Mouse (Mus musculus): Measurements from ENCODE around the gene Evi2a. TPM values are rescaled to one million over a fixed set of nuclear protein-coding genes. Genes with fewer than 3 reads are reported as not detected.

Gene Evi2a
- polyA plus RNA-seq, 1 experiment from 2014 or later: 2.6 TPM

DNA sequence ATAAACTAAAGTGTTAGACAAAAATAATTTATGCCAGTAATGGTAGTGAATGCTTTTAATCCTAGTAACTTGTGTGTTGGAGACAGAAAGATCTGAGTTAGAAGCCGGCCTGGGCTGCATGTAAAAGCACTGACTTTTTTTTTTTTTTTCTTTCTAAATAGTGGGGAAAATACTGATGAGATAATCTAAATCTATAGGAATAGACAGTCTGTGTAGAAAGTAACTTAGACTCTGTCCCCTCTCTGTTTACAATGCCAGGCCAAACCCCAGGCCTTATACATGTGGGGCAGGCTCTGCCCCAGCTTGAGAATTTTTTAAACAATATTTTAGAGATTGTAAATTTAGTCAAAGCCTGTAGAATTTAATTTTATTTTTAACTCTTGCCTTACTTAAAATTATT lies 7.5 kb downstream of the Evi2a start:
- ATAC-seq: no peak
- no peak overlapping the region for H3K4me2 ChIP-seq
- H3K27me3 ChIP-seq: no peaks in the 10 kb centered on the region
- H3K4me1 ChIP-seq: no peaks in the 10 kb centered on the region
- H3K9me3 ChIP-seq (replicated peaks): no peaks in the 10 kb centered on the region
- H3K9ac ChIP-seq: no peak overlapping the region
- no peak overlapping the region for H3K27ac ChIP-seq
- no peak overlapping the region for H3K4me3 ChIP-seq
- WGBS: 100% methylated on average over 1 of the region's 1 CpGs
- H3K36me3 ChIP-seq (ENCODE audit: poor library complexity, severe bottlenecking): peaks cover 6% of the 10 kb centered on the region; the same call in 1 of the 2 replicates

GRCm38 (mm10) chr11:79521930-79522329 lies 8.5 kb downstream of the Evi2a start:
- Histone ChIP-seq H3K4me3 (no peak overlapping the region), H3K36me3 (ENCODE audit: poor library complexity, severe bottlenecking) (0 out of 2 replicates have a peak, but pooled peaks cover 2% of the 10 kb centered on the region), H3K27ac (no peak overlapping the region), H3K4me2 (no peak overlapping the region), H3K9me3 (replicated peaks) (no peaks in the 10 kb centered on the region), H3K4me1 (no peaks in the 10 kb centered on the region), H3K9ac (no peak overlapping the region), H3K27me3 (no peaks in the 10 kb centered on the region)
- ATAC-seq: no peak

- ATAC-seq: no peak
- Histone ChIP-seq H3K9ac (no peak overlapping the region), H3K27me3 (no peaks in the 10 kb centered on the region), H3K4me2 (no peak overlapping the region), H3K36me3 (ENCODE audit: poor library complexity, severe bottlenecking) (0 out of 2 replicates have a peak, but pooled peaks cover 2% of the 10 kb centered on the region), H3K9me3 (replicated peaks) (no peaks in the 10 kb centered on the region), H3K4me3 (no peak overlapping the region), H3K4me1 (no peaks in the 10 kb centered on the region), H3K27ac (no peak overlapping the region)
Observed at GRCm38 (mm10) chr11:79520772-79521171, 9.6 kb downstream of the Evi2a start.

DNA sequence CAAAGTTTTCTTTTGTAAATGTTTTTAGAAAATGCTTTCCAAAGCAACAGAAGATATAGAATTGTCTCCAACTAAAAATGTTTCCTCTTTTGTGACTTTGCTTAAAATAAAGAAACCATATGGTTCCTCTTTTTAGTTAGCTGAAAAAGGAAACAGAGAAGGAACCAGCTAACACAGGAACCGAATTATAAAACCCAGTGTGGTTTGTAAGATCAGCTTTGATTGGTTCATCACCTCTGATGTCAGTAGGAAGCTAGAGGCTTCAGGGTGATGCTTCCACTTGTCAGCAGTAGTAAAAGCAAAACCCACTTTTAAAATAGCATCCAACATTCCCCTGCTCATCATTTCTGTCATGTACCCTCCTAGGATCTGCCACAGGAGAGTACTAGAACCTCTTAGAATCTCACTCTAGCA lies 10.5 kb downstream of the Evi2a start:
- Histone ChIP-seq H3K4me2 (no peak overlapping the region), H3K27ac (no peak overlapping the region), H3K36me3 (ENCODE audit: poor library complexity, severe bottlenecking) (0 out of 2 replicates have a peak, but pooled peaks cover 5% of the 10 kb centered on the region), H3K4me3 (no peak overlapping the region), H3K9ac (no peak overlapping the region), H3K27me3 (no peaks in the 10 kb centered on the region), H3K9me3 (replicated peaks) (no peaks in the 10 kb centered on the region), H3K4me1 (no peaks in the 10 kb centered on the region)
- WGBS: 83% methylated on average over 1 of the region's 1 CpGs
- no peak for ATAC-seq

DNA sequence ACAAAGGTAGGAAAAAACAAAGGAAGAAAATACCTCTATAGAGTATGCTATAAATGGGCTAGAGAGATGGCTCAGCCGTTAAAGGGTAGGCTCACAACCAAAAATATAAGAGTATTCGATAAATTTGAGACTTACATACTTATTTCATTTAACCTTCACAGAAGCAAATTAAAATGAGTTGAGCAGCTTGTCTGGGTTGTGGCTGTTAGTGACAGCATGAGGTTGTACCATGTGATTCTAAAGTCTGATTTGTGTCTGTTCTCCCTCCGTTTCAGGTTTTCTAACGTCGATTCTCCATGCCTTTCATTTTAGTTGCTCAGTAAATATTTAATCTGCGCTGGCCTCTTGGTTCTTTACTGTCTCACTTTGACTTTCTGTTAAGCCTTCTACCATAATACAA lies 11.1 kb downstream of the Evi2a start:
- H3K9me3 ChIP-seq (replicated peaks): no peaks in the 10 kb centered on the region
- no peaks in the 10 kb centered on the region for H3K4me1 ChIP-seq
- no peak for ATAC-seq
- 0 out of 2 replicates have a peak, but pooled peaks cover 3% of the 10 kb centered on the region for H3K36me3 ChIP-seq (ENCODE audit: poor library complexity, severe bottlenecking)
- H3K4me2 ChIP-seq: no peak overlapping the region
- 92% methylated on average over 6 of the region's 6 CpGs for WGBS
- no peak overlapping the region for H3K4me3 ChIP-seq
- no peak overlapping the region for H3K9ac ChIP-seq
- no peak overlapping the region for H3K27ac ChIP-seq
- no peaks in the 10 kb centered on the region for H3K27me3 ChIP-seq

DNA sequence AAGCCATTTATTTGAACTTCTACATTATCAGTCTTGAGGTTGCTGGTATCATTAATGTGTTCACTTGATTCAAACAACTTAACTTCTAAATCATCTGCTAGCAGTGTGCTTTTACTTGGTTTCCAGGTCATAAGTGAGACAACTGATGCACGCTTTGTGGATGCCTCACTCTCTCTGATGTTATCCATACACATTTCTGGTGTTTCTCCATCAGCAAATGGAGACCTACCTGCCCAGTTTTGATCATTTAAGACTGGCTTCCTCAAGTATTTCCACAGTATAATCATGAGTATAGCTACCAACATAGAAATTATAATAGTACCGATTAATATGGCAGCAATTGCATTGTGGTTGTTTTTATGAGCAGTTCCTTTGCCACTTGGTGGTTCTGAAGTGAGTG lies 14.6 kb downstream of the Evi2a start:
- no peak for ATAC-seq
- Histone ChIP-seq H3K9me3 (replicated peaks) (no peaks in the 10 kb centered on the region), H3K27me3 (no peaks in the 10 kb centered on the region), H3K4me1 (no peaks in the 10 kb centered on the region), H3K4me2 (no peak overlapping the region), H3K36me3 (ENCODE audit: poor library complexity, severe bottlenecking) (0 out of 2 replicates have a peak, but pooled peaks cover 3% of the 10 kb centered on the region), H3K4me3 (no peak overlapping the region), H3K9ac (no peak overlapping the region), H3K27ac (no peak overlapping the region)
- 95% methylated on average over 2 of the region's 2 CpGs for WGBS

GRCm38 (mm10) chr11:79515331-79515730 lies 15.1 kb downstream of the Evi2a start:
- no peak overlapping the region for H3K27ac ChIP-seq
- H3K9ac ChIP-seq: no peak overlapping the region
- WGBS: 83% methylated on average over 6 of the region's 6 CpGs
- H3K36me3 ChIP-seq (ENCODE audit: poor library complexity, severe bottlenecking): 0 out of 2 replicates have a peak, but pooled peaks cover 3% of the 10 kb centered on the region
- ATAC-seq: no peak
- no peaks in the 10 kb centered on the region for H3K27me3 ChIP-seq
- H3K9me3 ChIP-seq (replicated peaks): no peaks in the 10 kb centered on the region
- H3K4me3 ChIP-seq: no peak overlapping the region
- H3K4me2 ChIP-seq: no peak overlapping the region
- no peaks in the 10 kb centered on the region for H3K4me1 ChIP-seq

- Histone ChIP-seq H3K27ac (no peak overlapping the region), H3K4me3 (no peak overlapping the region), H3K27me3 (no peaks in the 10 kb centered on the region), H3K4me1 (no peaks in the 10 kb centered on the region), H3K4me2 (no peak overlapping the region), H3K9ac (no peak overlapping the region), H3K36me3 (ENCODE audit: poor library complexity, severe bottlenecking) (0 out of 2 replicates have a peak, but pooled peaks cover 3% of the 10 kb centered on the region), H3K9me3 (replicated peaks) (no peaks in the 10 kb centered on the region)
- WGBS: 94% methylated on average over 3 of the region's 3 CpGs
- ATAC-seq: no peak
Observed at GRCm38 (mm10) chr11:79511970-79512369, 18.4 kb downstream of the Evi2a start.

DNA sequence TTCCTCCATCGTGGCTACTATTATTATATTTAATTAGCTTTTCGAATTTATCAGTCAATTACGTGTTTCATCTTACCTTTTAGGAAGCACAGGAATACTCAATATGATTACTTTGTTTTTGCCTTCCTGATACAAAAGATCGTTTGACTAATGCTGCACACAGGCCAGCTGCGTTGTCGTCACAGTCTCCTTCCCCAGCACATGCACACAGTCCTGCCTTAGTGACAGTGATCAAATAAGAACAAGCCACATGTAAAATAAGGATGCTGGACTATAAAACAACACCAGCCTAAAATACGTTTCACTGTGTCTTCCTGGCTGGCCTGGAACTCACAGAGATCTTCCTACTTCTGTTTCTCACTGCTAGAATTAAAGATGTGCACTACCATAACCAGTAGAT lies 25.9 kb downstream of the Evi2a start:
- H3K9me3 ChIP-seq (replicated peaks): no peaks in the 10 kb centered on the region
- H3K4me1 ChIP-seq: peaks cover 29% of the 10 kb centered on the region
- no peak overlapping the region for H3K4me2 ChIP-seq
- no peak for ATAC-seq
- H3K27ac ChIP-seq: no peak overlapping the region
- WGBS: 60% methylated on average over 7 of the region's 7 CpGs
- no peaks in the 10 kb centered on the region for H3K36me3 ChIP-seq (ENCODE audit: poor library complexity, severe bottlenecking)
- H3K9ac ChIP-seq: no peak overlapping the region
- no peaks in the 10 kb centered on the region for H3K27me3 ChIP-seq
- no peak overlapping the region for H3K4me3 ChIP-seq

- peak; percentile 72 for ATAC-seq
- WGBS: 19% methylated on average over 8 of the region's 8 CpGs
- H3K4me1 ChIP-seq: peaks cover 29% of the 10 kb centered on the region
- no peaks in the 10 kb centered on the region for H3K27me3 ChIP-seq
- H3K9ac ChIP-seq: no peak within 1 kb of the TSS
- H3K36me3 ChIP-seq (ENCODE audit: poor library complexity, severe bottlenecking): no peaks in the 10 kb centered on the region
- H3K4me2 ChIP-seq: peak within 1 kb of the TSS; percentile 33; the same call in 1 of the 2 replicates
- no peak within 1 kb of the TSS for H3K4me3 ChIP-seq
- no peaks in the 10 kb centered on the region for H3K9me3 ChIP-seq (replicated peaks)
- H3K27ac ChIP-seq: peak within 1 kb of the TSS; percentile 57
Observed at GRCm38 (mm10) chr11:79503845-79504244, 26.6 kb downstream of the Evi2a start, which contains the start of gene Omg. Gene Omg (minus strand): TSS chr11:79504084.

GRCm38 (mm10) chr11:79502917-79503316 lies 27.5 kb downstream of the Evi2a start:
- H3K9ac ChIP-seq: no peak overlapping the region
- peaks cover 29% of the 10 kb centered on the region for H3K4me1 ChIP-seq
- peak overlapping the region; percentile 19; the same call in 1 of the 2 replicates for H3K4me2 ChIP-seq
- no peaks in the 10 kb centered on the region for H3K27me3 ChIP-seq
- 9% methylated on average over 2 of the region's 2 CpGs for whole genome bisulfite sequencing
- H3K9me3 ChIP-seq (replicated peaks): no peaks in the 10 kb centered on the region
- ATAC-seq: no peak
- H3K27ac ChIP-seq: peak overlapping the region; percentile 57
- no peak overlapping the region for H3K4me3 ChIP-seq
- H3K36me3 ChIP-seq (ENCODE audit: poor library complexity, severe bottlenecking): no peaks in the 10 kb centered on the region

DNA sequence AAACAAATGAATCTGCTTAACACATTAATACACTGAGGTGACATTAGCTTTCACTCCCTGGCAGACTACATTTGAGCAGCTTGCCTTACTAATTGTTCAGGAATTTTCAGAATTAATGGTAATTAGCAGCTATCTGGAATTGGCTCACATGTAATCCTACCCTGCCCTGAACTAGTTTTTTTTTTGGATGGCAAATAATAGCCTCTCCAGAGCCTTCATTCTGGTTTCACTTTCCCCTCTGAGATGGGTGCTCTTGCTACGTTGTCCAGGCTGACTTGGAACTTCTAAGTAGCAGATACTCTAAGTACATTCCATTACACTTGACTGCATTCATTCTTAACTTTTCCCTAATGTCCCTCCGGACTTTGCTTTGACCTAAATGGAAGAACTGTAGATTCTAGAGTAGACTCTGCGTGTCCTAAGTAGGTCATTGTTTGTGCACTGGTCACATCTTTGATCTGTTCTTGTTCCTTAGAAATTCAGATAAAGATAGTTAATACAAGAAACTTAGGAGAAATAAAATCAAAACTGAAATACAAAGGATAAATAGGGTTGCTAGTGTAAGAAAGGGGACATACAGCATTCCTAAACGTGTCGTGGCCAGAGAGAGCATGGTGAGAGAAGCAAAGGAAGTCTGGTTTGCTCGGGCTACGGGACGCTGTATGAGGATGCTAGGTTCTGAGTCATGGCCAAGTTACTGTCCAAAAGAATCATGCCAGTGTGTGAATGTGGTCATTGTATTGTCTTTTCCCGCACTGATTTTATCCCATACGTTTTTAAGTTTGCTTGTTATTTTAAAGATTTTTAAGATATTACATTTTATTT lies 35.2 kb downstream of the Evi2a start:
- no peak overlapping the region for H3K9ac ChIP-seq
- ATAC-seq: no peak

More for the DNA sequence above, 35.2 kb downstream of the Evi2a start:
- no peaks in the 10 kb centered on the region for H3K9me3 ChIP-seq (replicated peaks)
- H3K36me3 ChIP-seq (ENCODE audit: poor library complexity, severe bottlenecking): peaks cover 8% of the 10 kb centered on the region
- no peak overlapping the region for H3K27ac ChIP-seq
- no peak overlapping the region for H3K4me3 ChIP-seq
- H3K27me3 ChIP-seq: no peaks in the 10 kb centered on the region
- 50% methylated on average over 10 of the region's 10 CpGs for WGBS
- no peak overlapping the region for H3K4me2 ChIP-seq
- H3K4me1 ChIP-seq: peaks cover 15% of the 10 kb centered on the region
